Mouse (Mus musculus): ENCODE data around the gene Gm15517.
"Not testable (repeated sequence)": the region's sequence is repeated elsewhere in the genome, so short reads cannot be mapped to it uniquely, and the experiment has no call there.

Gene Gm15517

DNA sequence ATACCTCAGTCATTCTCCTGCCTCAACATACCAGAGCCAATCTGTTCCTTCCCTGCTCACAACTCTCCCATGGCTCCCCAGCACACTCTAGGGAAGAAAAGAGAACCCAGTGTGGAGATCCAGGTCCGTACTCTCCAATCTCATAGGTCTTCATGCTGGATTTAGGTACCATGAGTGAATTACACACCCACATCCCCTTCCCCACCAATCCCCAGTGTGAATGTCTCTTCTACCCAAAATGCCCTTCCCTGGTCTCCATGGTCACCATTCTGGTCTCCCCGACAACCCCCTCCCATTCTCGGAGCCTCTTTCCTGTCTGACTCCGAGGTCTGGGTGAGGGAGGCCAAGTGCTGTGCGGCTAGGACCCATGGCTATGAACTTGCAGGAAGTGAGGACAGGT is at the start of gene Gm15517:
Gene Gm15517 (plus strand): TSS at position 301 of the 400 bp plus-strand sequence.
- no peak for DNase-seq

DNA sequence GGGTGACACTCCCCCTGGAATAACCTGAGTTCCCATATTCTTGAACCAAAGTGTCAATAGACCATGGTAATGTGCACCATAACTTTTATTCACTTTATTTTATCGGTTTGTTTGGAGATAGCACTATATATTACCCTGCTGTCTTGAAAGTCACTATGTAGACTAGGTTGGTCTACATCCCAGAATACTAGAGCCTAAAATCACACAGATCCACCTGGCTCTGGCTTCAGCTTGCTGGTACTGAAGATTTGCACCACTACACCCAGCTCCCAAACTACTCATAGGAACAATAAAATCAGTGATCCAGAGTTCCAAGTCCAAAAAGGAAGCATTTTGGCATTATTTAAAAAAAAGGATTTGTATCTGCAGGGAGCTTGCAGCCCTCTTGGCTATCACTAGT is 45.6 kb upstream of the Gm15517 start, which contains the start of gene Klk1b5:
Gene Klk1b5 (plus strand): TSS at position 301 of the 400 bp plus-strand sequence.
- DNase-seq = no peak

DNA sequence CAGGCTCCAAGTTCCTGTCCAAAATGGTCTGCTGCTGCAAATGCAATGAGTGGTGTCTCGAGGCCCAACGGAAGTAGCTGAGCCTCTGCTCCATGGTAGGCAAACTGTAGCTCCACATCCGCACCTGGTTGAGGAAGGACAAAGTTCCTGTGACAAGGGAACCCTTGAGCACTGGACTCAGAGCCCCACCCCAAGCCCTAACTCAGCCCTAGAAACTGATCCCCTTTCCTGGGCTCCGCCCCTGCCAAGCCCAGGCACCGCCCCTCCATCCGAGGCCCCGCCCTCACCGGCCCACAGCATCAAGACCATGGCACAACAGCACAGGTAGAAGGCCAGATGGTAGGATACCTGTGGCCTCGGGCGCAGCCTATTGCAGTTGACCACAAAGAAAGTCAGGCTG is 39.6 kb upstream of the Gm15517 start:
- not testable (repeated sequence) for DNase-seq

DNA sequence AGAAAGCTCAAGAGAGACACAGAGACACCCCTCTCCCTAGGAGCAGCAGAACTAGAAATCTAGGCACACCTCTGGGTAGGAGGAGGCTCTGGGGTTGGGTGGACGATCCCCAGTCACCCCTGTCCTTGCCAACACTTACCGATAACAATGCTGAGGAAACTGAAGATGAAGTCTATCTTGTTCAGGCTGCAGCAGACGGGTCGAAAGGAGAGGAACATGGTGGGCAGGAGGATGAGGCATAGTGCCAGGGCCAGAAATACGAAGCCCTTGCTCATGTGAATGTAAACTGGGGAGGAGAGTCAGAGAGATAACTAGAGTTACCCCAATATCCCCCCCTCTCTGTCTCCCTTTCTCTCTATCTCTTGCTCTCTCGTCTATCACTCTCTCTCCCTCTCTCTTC is 38.9 kb upstream of the Gm15517 start:
- DNase-seq = not testable (repeated sequence)

DNA sequence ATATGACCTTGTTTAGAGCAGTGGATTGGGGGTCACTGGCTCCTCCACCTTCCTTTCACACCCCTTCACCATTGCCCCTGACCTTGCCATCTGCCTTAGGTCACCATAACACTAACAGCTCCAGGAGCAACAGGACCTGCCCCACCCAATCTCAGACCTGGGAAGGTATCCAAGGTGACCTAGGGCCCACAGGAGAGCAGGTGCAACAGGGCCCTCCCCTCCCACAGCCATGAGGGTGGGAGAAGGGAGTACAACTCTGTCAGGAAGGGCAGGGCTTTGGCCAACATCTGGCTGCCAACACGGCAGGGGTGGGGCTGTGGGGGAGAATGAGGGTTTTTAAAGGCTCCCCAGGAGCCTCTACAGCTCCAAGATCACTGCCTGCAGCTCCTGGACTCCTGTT is 36.2 kb upstream of the Gm15517 start, which contains the start of gene Klk1:
Gene Klk1 (plus strand): TSS at position 285 of the 400 bp plus-strand sequence.
- peak in 1 of 2 experiments; percentile 10 for DNase-seq

DNA sequence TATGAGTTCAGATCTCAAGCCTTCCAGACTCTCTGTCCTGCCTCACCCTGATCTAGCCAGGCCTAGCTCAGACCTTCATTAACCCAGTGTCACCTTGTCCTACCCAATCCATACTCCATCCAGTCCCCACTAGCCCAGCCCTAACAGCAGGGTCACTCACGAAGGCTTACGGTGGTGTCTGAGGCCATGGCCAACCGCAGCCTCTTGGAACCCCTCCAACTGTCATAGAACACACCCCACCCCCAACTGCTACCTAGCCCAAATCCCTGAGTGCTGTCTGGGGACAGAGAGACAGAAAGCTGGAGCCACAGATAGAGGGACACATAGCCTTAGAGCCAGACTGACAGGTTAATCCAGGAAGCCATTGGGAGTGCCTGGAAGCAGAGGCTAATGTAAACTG is 25.3 kb upstream of the Gm15517 start, which contains the start of gene Gm36864:
Gene Gm36864 (plus strand): TSS at position 269 of the 400 bp plus-strand sequence.
- no peak for DNase-seq

DNA sequence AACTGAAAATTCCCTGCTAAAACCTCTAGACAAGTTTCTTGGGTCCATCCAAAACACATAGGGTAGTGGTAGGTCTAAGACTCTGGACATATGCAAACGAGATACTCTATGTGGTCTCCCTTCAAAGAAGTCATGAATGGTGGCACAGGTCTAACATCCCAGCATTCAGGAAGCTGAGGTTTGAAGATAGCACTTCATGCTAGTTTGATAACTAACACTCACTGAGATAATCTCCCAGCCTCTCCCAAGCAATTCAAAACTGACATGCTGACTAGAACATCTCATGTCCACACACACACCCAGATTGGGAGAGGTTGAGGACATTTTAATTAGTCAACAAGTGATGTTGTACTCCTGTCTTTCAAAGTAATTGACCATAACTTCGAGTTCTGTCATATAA is 21.3 kb upstream of the Gm15517 start:
- DNase-seq = no peak

DNA sequence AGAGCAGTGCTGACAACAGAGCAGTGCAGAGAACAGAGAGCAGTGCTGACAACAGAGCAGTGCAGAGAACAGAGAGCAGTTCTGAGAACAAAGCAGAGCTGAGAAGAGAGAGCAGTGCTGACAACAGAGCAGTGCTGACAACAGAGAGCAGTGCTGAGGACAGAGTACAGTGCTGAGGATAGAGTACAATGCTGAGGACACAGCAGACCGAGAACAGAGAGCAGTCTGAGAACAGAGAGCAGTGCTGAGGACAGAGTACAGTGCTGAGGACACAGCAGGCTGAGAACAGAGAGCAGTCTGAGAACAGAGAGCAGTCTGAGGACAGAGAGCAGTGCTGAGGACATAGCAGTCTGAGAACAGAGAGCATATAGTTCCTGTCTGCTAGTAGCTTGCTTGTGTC is 20.5 kb upstream of the Gm15517 start:
- DNase-seq = no peak

DNA sequence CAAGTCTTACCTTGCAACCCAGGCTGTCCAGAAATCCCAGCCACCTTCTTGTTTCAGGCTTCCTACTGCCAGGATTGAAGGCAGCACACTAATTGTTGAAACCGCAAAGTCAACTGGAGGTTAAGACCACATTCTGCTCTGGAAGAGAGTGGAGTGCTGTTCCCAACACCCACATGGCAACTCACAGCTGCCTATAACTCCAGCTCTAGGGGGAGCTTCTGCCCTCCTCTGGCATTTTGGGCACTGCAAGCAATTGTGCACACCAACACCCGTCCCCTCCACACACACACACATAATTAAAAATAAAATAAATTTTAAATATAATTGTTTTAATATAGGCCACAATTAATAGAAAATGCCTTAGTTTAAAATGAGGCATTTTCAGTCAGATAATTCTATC is 20.1 kb upstream of the Gm15517 start:
- no peak for DNase-seq

DNA sequence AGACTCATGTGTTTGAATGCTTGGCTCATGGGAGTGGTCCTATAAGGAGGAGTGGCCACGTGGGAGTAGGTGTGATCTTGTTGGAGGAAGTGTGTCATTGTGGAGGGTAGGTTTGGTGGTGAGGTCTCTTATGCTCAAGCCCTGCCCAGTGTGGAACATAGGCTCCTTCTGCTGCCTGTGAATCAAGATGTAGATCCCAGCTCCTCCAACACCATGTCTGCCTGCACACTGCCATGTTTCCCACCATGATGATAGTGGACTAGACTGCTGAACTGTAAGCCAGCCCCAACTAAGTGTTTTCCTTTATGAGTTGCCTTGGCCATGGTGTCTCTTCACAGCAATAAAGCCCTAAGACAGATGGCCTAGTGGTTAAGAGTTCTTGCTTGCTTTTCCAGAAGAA is 17.2 kb upstream of the Gm15517 start:
- no peak for DNase-seq

DNA sequence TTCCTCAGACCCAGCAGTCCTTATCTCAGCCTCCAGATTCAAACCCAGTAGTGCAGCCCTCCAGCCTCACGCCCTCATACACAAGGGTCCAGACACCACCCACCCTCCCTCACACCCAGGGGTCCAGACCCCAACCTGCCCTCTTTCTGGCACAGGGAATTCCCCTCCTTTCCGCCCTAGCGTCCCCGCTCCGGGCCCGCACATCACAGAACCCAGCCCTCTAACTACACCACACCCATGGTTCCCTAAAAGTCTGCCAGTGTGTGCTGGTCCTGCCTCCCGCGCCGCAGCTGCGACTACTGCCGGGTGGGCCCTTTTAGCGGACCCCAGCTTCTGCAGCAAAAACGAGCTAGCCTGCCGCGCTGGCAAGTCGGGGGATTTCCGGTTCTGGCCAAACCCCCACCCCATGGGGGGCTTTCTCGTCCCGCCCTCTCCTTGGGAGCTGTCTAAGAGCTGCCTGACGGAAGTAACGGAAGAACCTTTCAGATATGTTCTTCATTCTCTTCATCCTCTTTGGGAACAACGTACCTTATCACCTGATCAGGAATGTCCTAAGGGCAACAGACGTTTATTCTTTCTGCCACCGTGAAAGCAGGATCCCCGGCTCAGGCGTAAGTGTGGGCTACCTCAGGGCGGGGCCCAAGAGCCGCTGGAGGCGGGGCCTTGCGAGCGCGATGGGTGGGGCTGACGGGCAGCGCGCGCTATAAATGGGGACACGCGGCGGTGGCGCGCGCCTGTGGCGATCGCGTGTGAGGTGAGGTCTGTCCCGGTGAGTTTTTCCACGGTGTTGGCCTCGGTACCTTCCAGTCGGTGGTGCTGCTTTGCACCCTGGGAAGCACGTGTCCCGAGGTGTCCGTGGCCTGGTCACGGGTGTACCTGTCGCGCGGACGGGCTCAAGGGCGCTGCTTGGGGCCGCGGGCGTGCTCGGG is 14.9 kb upstream of the Gm15517 start, which contains the start of the genes 1700028J19Rik and 2410002F23Rik:
Gene 1700028J19Rik (minus strand): TSS at position 641 of the 929 bp plus-strand sequence.
Gene 2410002F23Rik (plus strand): TSS at position 668 of the 929 bp plus-strand sequence.
- peak; percentile 87 to 89 for DNase-seq

DNA sequence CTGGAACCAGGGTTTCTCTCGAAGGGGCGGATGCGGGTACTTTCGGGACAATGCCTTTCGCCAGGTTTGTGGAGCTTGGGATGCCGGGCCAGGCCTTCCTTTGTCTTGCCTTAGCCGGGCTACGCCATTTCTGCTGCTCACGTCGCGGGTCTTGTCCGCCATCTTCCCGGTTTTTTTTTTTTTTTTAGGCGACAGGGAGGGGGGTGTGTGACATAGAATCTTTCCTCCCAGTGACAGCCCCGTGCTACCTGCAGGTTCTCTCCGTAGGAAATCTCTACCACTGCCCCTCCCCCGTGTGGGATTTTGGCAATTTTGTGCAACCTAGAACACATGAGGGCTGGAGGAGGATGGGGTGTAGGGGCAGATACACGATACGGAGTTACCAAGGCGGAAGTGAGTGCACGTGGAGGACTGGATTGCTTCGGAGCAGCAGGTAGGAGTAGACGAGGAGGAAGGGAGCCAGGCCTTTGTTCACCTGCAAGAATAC is 14.2 kb upstream of the Gm15517 start:
- DNase-seq = peak; percentile 39 to 44

DNA sequence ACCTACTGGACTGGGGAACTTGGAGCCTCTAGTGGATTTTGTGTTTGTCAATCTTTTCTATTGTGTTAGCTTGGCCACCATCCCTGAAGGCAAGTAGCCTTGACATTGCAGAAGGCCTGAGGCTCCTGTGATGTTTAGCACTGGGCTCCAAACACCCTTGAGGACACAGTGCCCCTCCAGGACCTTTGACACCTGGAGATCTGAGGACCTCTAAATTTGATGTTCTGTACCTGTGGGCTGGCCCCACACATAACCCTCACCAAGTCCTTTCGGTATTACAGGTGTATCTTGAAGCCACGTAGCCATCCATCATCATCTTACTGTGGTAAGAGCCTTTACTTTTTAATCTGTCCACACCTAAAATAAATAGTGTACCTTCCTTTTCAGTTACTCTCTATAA is 13.3 kb upstream of the Gm15517 start:
- no peak for DNase-seq

DNA sequence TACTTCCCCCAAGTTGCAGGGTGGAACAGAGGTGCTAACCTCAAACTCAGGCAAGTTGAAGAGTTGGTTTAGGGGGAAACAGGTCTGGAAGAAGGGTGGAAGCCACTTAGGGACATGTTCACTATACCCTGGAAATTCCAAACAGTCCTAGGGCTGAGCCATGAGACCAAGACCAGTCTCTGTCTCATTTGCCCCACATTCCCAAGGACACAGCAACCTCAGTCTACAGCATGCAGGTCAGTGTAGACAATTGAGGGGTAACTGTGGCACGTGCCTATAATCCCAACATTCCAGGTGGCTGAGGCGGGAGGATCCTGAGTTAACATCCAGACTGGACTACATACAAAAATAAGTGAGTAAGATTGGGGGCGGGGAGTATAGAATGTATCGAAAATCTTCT is 12.0 kb upstream of the Gm15517 start:
- DNase-seq = no peak

DNA sequence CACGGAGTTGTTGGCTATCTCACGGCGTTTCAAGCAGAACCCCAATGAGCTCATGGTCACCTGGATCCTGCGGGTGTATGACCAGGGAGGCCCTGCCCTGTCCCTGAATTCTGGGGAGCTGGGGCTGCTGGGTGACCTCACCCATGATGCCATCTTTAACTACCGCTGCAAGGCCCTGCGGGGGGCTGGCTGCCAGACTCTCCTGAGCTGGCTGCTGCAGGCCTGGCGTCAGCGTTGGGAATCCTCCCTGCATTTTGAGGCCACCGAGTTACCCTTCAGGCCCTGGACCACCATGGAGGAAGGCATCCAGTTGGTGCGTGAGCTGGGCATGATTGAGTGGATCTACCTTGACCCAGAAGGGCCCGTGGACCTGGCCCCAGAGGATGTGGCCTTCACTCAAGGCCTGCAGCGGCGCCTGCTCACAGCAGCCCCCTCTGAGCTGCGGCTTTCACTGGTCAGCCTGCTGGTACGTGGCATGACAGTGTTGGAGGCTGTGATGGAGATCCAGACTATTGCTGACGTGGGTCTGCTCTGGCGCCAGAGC is 10.4 kb upstream of the Gm15517 start:
- DNase-seq = not testable (repeated sequence)

DNA sequence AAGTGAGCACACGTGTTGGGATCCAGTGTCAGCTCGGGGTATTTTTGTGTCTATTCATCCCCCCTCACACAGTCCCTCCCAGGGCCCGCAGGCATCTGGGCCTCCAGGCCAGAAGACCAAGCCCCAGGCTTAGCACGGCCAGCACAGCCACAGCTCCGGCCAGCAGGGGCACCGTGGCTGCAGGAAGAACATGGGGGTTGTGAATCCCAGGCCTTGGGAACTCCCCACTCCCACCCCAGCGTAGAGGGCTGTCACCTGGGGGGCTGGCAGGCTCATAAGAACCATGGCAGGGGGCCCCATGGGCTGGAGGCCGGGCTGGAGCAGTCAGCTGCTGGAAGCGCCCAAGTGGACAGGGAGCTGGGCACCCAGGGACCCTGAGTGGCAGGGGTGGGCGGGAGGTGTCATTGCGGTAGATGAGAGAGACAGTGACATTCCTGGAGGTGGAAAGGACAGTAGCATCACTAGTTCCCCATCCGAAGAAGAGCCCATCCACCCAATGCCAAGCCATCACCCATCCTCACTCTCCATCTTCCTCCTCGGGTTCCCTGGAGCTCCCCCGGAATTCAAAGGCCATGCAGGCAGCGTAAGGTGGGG is 8.1 kb upstream of the Gm15517 start:
- no peak for DNase-seq

DNA sequence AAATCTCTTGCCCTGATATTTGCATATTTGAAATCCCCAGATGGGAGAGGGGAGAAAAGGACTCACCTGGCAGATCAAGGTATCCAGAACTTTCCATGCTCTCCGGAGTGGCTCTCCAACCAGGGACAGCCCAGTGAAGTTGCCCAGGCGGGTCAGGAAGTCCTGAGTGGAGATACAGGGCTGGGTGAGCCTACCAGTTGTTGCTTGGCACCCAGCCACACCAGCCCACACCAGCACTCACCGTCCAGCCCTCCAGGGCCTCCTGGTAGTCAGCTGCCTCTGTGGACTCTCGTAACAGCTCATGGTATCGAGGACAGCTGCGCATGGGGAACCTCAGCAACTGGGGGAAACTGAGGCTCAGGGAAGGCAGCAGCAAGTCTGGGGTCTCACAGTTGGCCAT is 6.3 kb upstream of the Gm15517 start:
- DNase-seq = no peak

DNA sequence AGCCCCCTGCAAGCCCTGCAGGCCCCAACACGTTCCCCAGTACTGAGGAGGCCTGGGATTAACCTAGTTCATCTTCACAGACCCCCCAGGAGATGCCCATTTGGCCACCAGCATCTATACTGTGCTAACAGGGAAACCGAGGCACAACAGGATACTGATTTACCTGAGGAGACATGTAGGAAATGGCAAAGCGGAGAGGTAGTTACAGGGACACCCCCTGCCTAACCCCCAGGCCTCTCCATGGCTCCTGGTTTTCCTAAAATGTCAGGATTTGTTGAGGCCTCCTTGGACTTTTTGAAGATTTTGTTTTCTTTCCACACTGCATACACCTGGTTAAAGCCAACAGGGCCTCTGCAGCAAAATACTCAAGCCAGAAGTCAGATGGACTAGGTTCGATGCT is 4.0 kb upstream of the Gm15517 start, which contains the start of gene Acp4:
Gene Acp4 (minus strand): TSS at position 101 of the 400 bp plus-strand sequence.
- no peak for DNase-seq

DNA sequence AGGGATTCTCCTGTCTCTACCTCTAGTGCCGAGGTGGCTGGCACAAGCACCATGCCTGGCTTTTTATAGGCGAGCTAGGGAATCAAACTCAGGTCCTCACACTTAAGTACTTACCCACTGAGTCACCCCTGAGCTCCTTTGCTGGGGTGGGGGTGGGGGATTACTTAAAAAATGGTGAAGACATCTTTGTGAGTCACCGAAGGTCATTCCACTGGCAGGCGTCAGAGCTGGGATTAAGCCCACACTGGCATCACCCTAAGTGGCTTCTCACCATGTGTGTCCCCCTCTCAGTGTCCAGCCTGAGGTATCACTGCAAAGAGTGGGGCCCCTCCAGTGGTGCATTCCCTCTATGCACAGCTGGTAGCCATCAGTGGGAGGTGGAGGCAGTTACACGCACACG is 837 bp upstream of the Gm15517 start:
- DNase-seq = no peak

DNA sequence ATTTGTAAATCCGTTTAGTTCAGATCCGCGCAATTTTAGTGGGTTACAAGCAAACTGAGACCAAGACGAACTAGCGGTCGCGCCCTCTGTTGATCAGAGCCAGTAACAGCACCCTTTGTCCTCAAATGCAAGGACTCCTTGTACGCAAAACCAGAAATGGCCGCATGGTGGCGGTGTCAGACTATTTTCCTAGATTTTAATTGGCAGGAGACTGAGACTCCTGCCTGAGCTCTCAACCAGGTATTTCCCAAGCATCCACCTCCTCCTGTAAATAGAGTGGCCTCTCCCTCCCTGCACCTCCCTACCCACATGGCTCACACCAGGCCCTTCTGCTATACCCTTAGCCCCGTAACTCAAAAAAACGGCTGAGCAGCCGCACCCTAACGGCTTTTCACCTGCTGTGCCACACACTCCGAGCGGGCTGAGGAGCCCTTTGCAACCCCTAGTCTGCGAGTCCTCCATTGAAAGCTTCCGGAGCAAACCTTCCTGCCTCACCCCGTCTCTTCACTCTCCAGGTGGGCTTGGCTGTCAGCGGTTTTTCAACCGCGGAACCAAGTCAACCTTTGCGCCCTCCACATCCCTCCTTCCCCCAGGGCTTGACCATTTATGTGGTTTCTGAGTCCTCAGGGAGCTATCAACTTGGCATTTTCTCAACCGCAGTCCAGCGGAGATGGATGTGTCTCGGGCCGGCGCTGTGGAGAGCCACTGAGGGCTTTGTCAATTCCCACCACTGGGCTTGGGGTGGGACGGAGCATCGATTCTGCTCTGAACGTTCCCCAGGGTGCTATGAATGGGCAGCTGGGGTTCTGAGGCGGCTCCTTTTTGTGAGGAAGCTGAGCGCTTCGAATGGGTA is 1.8 kb downstream of the Gm15517 start:
- DNase-seq = peak; percentile 91 to 94

DNA sequence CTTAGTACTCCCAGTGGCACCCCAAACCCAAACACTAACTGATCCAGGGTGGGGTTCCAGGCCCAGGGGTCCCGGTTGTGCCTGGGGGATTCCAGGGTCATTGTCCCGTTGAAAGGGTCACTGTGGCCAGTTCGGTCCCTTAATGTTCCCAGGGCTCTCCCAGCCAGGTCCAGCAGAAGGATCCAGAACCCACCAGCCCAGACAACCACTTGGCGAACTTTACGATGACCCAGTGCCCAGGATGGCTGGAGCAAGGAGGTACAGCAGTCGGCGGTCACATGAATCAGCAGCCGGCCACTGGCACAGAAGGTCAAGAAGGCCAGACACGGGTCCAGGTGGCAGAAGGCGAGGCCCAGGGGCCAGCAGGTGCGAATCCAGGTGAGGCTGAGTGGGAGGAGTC is 6.9 kb downstream of the Gm15517 start:
- DNase-seq = no peak

DNA sequence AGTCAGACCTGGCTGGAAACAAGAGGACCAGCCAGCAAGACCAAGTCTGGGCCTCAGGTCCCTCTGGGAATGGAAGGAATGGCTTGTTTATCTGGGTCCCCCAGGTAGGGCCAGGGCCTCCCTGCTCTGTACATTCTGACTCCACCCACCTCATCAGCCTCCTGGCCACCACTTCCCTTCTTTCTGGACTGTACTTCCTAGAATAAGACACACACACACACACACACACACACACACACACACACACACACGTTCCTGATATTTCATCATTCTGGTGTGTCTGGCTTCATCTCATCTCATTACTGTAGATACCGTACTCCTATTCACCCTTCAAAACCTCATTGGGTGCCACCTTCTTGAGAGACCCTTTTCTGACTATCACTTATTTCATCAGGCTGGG is 8.2 kb downstream of the Gm15517 start:
- DNase-seq = no peak
